Mouse (Mus musculus) ZHBTc4 (cell line): ENCODE results near the gene Tmem115.

Source experiments
- DNase-seq: peaks from one replicate; pipeline ENCODE4 v3.0.0-alpha.2; 2011; ENCODE audit warnings: low read depth, low spot score

The Tmem115 gene

GRCm38 (mm10) chr9:107533791-107534407, at the start of gene Tmem115:
Tmem115 (plus strand) TSS chr9:107533945.
- DNase-seq = peak; percentile 99

- no peak for DNase-seq
These were observed 49.4 kb upstream of the Tmem115 start for GRCm38 (mm10) chr9:107484302-107484701.

- no peak for DNase-seq
These were observed 49.0 kb upstream of the Tmem115 start for GRCm38 (mm10) chr9:107484766-107485165.

GRCm38 (mm10) chr9:107486086-107486485, 47.7 kb upstream of the Tmem115 start:
- peak; percentile 82 for DNase-seq

- DNase-seq = peak; percentile 56
These were observed 47.1 kb upstream of the Tmem115 start for GRCm38 (mm10) chr9:107486507-107487225.

- no peak for DNase-seq
These were observed 43.6 kb upstream of the Tmem115 start for GRCm38 (mm10) chr9:107490146-107490545.

- DNase-seq = no peak
These were observed 43.1 kb upstream of the Tmem115 start for GRCm38 (mm10) chr9:107490625-107491024.

- no peak for DNase-seq
These were observed 40.2 kb upstream of the Tmem115 start for GRCm38 (mm10) chr9:107493511-107493910.

GRCm38 (mm10) chr9:107494238-107494637, 39.5 kb upstream of the Tmem115 start:
- DNase-seq = no peak

- DNase-seq = no peak
These were observed 37.4 kb upstream of the Tmem115 start for GRCm38 (mm10) chr9:107496359-107496758.

GRCm38 (mm10) chr9:107500708-107501286, 32.9 kb upstream of the Tmem115 start:
- no peak for DNase-seq

GRCm38 (mm10) chr9:107502131-107502846, 31.5 kb upstream of the Tmem115 start:
- DNase-seq = no peak

- DNase-seq = peak; percentile 39
These were observed 28.8 kb upstream of the Tmem115 start for GRCm38 (mm10) chr9:107504662-107505537.

GRCm38 (mm10) chr9:107508266-107508665, 25.5 kb upstream of the Tmem115 start:
- DNase-seq = no peak

- no peak for DNase-seq
These were observed 23.2 kb upstream of the Tmem115 start for GRCm38 (mm10) chr9:107510384-107511100.

GRCm38 (mm10) chr9:107511436-107511835, 22.3 kb upstream of the Tmem115 start:
- no peak for DNase-seq

- DNase-seq = no peak
These were observed 21.4 kb upstream of the Tmem115 start for GRCm38 (mm10) chr9:107512326-107512725.

GRCm38 (mm10) chr9:107514303-107514955, 19.3 kb upstream of the Tmem115 start:
- peak; percentile 87 for DNase-seq

- DNase-seq = no peak
These were observed 13.4 kb upstream of the Tmem115 start for GRCm38 (mm10) chr9:107520331-107520730.

GRCm38 (mm10) chr9:107521190-107521589, 12.6 kb upstream of the Tmem115 start:
- DNase-seq = no peak
